Comparison of ENCODE assay signal across 16 mouse cellular contexts in the genomic region with DNA sequence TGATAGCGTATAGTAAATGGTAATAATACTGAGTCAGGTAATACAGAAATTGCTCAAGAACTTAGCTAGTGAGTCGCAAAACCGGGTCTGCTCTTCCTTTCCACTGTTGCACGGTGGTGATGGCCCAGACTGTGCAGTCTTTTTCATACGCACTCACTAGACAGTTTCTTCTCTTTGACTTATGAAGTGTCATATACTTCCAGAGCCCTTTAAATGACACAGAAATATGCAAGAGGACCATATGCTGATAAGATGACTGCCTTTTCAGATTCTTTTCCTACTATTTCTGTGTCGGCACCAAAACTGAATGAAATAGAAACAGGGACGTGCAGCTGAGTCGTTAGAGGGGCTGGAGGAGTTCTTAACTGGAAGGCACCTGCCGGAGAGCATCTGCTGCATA.
"Had no signal": no experiment of that assay in that cellular context is flagged by ENCODE, and none has a peak within 500 bp of the region (broad histone marks: within the 10 kb centered on the region; RNA-seq: fewer than 3 reads in every experiment).

No protein-coding gene starts in this region.

- H3K27ac ChIP-seq: liver, embryonic 13.5 days; liver, embryonic 15.5 days; macrophage; midbrain, embryonic 13.5 days; midbrain, embryonic 15.5 days; neural tube, embryonic 12.5 days; stomach, embryonic 15.5 days; stomach, postnatal 0 days had no signal

- H3K4me2 ChIP-seq: liver, embryonic 13.5 days; liver, embryonic 15.5 days; midbrain, embryonic 11.5 days; midbrain, embryonic 13.5 days; midbrain, embryonic 15.5 days; neural tube, embryonic 12.5 days; stomach, embryonic 15.5 days had no signal

- H3K36me3 ChIP-seq: liver, embryonic 13.5 days; liver, embryonic 15.5 days; midbrain, embryonic 15.5 days; neural tube, embryonic 12.5 days; stomach, embryonic 15.5 days had no signal

- DNase-seq: liver, embryonic 13.5 days; liver, postnatal 0 days; right cerebral cortex, postnatal 14 days; thymus, adult 2 months; thymus, postnatal 25 days; thymus, postnatal 4 days had no signal

- ATAC-seq: liver, postnatal 0 days; lung, postnatal 0 days; midbrain, embryonic 13.5 days; midbrain, embryonic 15.5 days had no signal

- H3K27me3 ChIP-seq: liver, embryonic 13.5 days; liver, embryonic 15.5 days; megakaryocyte, embryonic 14.5 days; midbrain, embryonic 13.5 days; midbrain, embryonic 15.5 days; neural tube, embryonic 12.5 days; stomach, embryonic 15.5 days had no signal

- H3K9me3 ChIP-seq: liver, embryonic 13.5 days; liver, embryonic 15.5 days; midbrain, embryonic 13.5 days; midbrain, embryonic 15.5 days; neural tube, embryonic 12.5 days; stomach, embryonic 15.5 days had no signal

- H3K4me1 ChIP-seq: liver, embryonic 13.5 days; liver, embryonic 15.5 days; megakaryocyte, embryonic 14.5 days had no signal

- H3K9ac ChIP-seq: liver, embryonic 13.5 days; liver, embryonic 15.5 days; liver, postnatal 0 days; midbrain, embryonic 13.5 days; midbrain, embryonic 15.5 days; neural tube, embryonic 12.5 days; stomach, embryonic 15.5 days had no signal

- H3K4me3 ChIP-seq: liver, embryonic 13.5 days; liver, embryonic 15.5 days; megakaryocyte, embryonic 14.5 days; midbrain, embryonic 13.5 days; midbrain, embryonic 15.5 days; neural tube, embryonic 12.5 days; stomach, embryonic 15.5 days had no signal
